Mouse (Mus musculus) kidney, postnatal 36 days (tissue): ENCODE data around the gene Slc2a13.
A peak's percentile ranks its signal among the peaks of the same experiment; 100 is the strongest.

Experiments
- DNase-seq, 2 experiments: peaks; one replicate each; pipeline ENCODE4 v3.0.0; 2021 to 2022; ENCODE audit warnings: mixed read lengths in 2 of 2

Gene Slc2a13

GRCm38 (mm10) chr15:91372464-91373202, 200.4 kb downstream of the Slc2a13 start:
- no peak for DNase-seq

DNA sequence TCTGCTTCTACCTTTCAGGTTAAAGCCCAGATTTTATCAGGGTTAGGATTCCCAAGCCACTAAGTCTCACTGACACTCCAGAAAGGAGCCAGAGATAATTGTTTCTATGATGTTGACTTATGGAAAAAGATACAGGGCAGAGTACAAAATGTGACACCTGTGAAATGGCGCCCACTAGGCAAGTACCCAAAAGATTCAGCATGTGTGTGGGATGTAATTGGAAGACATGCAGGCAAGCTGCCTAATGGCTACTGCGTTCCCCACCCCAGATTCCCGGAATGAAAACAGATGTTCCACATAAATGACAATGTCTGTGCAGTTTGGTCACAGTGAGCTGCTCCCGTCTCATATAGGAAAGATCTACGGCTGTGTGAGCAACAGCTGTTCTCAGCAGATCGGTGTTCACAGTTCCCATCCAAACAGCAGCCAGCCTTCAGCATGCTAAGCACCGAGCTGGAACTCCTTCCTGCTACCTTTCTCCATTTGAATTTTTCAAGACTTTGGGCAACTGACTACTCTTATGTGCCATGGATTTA, 201.1 kb downstream of the Slc2a13 start:
- DNase-seq: no peak

DNA sequence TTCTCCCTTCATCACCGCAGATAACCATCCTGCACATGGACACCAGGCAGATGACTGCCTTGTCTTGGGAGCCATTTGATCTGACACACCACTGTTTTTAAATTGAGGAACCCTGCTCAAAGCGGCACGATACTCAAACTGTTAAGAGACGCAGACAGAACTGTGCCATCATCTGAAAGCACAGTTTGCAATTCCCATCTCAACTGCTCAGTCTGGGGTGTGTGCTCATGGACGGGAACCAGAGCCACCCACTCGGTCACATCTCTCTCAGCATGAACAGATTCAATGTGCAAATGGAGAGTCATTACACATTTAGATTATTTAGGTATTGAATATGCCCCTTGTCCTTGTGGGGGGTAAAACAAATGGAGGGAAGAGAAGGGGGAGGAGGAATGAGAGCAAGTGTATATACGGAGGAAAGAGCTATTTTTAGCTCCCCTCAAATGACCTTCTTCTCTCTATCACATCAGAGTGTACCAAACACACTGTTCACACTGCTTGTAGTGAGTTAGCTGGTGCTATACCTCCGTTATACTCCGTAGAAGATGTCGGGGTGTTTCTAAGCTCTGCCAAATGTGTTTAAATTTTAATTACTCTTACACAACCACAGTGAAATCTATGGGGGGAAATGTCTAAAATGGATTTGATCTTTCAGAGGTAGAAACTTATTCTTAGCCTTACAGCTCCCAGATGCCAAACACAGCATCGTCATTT, 203.2 kb downstream of the Slc2a13 start:
- DNase-seq: no peak

DNA sequence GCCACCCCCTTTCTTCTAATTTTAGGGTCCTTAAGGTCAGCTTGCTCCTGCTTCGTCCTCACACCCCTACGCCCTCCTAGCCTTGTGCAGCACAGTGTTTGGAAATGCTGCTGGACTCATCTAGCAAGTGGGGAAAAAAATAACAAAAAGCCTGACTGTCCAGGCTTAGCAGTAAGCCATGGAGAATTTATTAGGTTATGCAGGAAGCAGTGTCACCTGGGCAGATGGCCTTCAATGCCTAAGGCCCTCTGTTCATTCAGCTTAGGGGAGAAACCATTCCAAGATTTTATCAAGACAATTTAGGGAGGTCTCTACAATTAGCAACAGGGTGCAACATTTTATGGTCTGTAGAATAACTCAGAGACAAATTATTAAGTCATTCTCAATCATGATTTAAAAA, 212.6 kb downstream of the Slc2a13 start:
- DNase-seq: no peak

- no peak for DNase-seq
Observed at GRCm38 (mm10) chr15:91351006-91351405, 222.1 kb downstream of the Slc2a13 start.

DNA sequence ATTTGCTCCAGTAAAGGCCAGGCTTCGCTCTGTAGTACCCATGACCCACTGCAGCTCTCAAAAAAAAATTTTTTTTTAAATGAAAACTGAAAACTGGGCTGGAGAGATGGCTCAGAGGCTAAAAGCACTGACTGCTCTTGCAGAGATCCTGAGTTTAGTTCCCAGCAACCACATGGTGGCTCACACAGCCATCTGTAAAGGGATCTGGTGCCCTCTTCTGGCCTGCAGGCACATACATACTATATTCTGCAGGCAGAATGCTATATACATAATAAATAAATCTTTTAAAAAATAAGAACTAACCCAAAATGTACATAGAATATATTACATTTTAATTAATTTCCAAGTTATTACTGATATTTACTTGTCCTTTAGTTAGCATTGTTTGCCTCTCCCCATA, 234.7 kb downstream of the Slc2a13 start:
- DNase-seq: peak; percentile 9 to 37

DNA sequence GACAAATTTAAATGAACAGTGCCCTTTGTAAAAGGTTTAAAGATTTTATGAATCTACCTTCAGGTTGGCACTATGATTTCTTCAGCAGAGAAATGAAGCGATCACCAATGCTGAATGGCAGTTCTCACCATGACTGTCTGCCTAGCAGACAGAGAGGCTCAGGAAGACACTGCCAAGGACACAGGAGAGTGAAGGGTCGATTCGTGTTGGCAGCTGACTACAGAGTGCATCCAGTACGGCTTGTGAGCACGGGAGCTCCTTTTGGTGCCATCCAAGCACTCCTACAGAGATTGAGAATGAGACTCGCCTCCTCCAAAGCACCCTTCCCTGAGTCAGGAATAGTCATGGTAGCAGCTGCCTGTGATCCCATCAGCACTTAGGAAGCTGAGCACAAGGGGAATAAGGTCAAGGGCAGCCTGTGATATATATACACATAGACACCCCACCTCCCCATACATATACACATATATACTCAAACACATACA, 238.6 kb downstream of the Slc2a13 start:
- DNase-seq: no peak

- no peak for DNase-seq
Observed at GRCm38 (mm10) chr15:91327748-91328147, 245.3 kb downstream of the Slc2a13 start.

DNA sequence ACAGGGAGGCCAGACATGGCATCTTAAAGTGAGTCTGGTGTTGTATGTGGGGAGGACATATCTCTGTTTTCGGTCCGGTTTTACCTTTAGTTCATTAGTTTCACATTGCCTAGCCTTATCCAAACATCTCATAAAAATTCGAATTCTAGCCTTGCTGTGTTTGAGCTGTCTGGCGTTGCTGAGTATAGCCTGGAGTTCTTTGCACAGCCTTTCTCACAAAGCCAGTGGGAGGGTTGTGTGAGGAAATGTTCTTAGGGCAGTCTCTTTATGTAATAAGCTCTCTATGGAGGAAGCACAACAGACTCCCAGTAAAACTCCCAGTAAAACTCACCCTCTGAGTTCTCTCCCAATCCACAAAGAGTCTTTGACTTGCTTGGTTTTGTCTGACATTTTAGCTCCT, 246.0 kb downstream of the Slc2a13 start:
- DNase-seq: no peak

GRCm38 (mm10) chr15:91319376-91319775, 253.7 kb downstream of the Slc2a13 start:
- DNase-seq: peak in 1 of 2 experiments; percentile 55

DNA sequence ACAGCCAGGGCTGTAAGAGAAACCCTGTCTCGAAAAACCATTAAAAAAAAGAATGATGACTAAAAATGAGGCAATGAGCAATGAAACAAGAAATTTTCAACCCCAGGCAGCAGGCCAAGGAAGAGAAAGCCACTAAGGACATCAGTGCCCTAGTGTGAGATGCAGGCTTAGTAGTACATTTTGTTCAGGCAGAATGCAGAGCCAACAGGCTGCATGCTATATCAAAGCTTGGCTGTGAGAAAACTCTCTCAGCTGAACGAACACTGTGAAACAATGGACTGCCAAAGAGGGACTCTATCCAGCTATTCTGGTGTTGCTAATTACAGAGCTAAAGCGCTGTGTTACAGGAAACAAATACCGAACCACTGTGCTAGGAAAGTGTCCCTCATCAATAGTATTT, 256.1 kb downstream of the Slc2a13 start:
- peak in 1 of 2 experiments; percentile 45 for DNase-seq

- DNase-seq: peak in 1 of 2 experiments; percentile 13
Observed at GRCm38 (mm10) chr15:91314402-91315318, 258.4 kb downstream of the Slc2a13 start.

DNA sequence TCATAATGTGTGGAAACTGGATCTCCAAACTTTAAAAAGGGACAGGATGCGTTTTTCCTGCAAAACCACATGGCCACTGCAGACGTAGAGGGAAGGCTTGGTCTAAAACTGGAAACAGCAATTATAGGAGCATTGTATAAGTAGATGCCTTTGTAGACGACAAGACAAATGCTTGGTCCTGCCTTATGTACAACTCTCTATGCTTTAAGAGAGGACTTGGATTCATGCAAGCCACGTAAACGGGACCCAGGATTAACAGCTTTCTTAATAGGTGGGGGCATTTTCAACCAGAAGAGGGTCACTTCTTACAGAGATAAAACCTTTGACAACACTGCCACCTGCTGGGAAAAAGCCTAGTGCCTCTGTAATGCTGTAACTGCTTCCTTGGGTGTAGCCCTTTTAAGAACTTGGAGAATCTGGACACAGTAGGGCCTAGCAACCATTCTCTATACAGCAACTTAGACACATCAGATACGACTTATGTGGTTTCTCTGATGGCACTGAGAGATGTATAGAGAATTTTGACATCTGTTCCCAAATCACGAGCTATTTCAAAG, 268.7 kb downstream of the Slc2a13 start:
- DNase-seq: peak; percentile 26 to 70

DNA sequence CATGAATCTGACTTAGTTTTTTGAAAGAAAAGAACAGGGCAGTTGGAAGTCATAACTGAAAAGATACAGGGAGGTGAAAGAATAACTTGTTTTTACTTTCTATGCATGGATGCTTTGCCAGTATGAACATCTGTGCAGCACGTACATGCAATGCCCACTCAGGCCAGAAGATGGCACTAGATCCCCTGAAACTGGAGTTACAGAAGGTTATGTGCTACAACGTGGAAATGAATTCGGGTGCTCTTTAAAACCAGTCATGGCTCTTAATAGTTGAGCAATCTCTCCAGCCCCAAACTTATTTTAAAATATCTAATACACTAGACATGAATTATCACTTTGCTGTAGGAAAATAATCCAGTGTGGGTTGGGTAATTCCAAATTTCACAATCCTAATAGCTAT, 271.7 kb downstream of the Slc2a13 start:
- peak; percentile 89 to 96 for DNase-seq

- no peak for DNase-seq
Observed at GRCm38 (mm10) chr15:91299319-91299835, 273.7 kb downstream of the Slc2a13 start.

DNA sequence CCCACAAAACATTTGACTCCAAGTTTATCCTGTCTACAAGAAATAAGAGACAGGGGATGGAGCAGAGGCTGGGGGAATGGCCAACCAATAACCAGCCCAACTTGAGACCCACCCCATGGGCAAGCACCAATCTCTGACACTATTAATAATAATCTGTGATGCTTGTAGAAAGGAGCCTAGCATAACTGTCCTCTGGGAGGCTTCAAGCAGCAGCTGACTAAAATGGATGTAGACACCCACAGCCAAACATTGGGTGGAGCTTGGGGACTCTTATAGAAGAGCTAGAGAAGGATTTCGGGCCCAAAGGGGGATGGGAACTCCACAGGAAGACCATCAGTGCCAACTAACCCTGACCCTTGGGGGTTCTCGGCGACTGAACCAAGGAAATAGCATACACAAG, 289.6 kb downstream of the Slc2a13 start:
- DNase-seq: no peak

DNA sequence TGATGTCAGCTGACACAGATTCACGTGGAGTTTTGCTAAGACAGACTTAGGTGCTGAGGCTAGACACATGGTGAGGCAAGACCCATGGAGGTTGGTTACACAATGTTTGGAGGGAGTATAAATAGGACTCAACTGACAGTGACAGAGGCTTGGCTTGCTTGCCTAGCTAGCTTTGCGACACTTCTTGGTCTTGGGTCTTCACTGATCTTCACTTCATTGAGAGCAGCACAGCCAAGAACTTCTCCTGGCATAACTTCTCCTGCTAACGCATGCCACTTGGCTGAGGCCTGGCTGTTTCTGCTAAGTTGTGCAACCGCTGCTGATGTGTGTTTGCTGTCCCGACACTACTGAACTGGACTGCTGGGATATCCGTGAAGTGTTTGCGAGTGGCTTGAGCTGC, 290.2 kb downstream of the Slc2a13 start:
- DNase-seq: no peak

DNA sequence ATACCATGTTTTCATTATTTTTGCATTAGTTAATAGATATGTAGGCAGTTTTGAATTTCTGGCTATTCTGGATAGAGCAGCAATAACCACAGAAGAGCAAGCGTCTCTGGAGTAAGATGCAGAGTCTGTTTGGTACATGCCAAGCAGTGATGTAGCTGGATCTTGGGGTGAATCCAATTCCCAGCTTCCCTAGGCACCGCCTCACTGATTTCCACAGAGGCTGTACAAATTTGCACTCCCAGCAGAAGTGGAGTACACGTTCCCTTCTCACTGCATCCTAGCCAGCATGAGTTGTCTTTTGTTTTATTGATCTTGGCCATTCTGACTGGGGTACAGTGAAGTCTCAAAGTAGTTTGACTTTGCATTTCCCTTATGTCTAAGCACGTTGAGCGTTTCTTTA, 291.5 kb downstream of the Slc2a13 start:
- no peak for DNase-seq

DNA sequence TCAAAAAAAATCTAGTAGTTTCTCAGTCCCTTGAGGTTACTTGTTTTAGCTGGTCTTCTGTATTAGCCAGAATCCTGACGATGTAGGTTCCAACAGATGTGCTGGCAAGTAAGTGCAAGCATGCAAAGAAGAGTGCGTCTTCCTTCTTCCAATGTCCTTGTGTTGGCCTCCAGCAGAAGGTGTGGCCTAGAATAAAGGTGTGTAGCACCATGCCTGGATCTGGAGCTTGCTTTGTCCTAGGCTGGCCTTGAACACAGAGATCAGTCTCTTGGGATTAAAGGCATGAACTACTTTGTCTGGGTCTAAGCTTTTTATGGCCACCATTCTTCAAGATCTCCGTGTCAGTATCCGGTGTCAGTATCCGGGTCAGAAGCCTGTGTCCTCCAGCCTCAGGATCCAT, 293.5 kb downstream of the Slc2a13 start:
- DNase-seq: no peak

DNA sequence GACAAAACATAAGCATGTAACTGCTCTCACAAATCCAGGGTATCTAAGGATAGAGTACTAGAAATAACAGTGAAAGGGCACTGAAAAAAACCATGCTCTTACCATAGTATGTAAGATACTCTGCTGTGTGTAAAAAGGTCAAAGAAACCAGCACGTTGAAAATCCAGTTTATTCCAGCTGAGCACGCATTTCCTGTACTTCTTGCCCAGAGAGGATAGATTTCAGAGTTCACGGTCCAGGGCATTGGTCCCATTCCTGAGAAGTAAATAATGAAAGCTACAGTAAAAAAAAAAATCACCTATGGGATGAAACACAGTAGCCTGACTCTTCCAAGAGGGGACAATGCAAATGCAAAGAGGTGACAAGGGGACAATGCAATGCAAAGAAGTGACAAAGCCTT, 297.1 kb downstream of the Slc2a13 start:
- DNase-seq: peak; percentile 66 to 81

DNA sequence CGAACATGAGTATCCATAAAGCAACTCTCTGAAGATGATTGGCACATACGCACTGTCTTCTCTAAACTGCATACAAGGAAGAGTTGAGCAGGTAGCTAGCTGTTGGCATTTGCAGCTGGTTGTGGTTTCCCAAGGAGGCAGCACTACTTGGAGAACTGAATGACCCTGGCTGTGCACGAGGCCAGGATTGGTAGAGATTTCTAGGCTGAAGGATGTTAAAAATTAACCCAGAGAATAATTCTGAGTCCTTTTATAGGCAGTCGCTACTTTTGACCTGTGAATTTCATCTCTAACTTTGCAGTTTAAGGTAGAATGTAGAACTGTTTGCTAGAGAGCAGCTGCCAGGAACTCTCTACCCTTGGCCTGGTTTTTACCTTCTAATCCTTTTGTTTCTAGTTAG, 304.5 kb downstream of the Slc2a13 start:
- peak; percentile 68 to 80 for DNase-seq

- no peak for DNase-seq
Observed at GRCm38 (mm10) chr15:91263926-91264325, 309.1 kb downstream of the Slc2a13 start.
